Mouse (Mus musculus) bone marrow macrophage, adult 2 months (primary cell): ENCODE results near the gene Tlr13.

Experiments used
- CTCF ChIP-seq: IDR thresholded peaks from 2 replicates; pipeline ENCODE4 v1.5.1; 2012; ENCODE audit warnings: low read depth, mild to moderate bottlenecking, low read length, moderate library complexity
- POLR2A ChIP-seq: IDR thresholded peaks from 2 replicates; pipeline ENCODE4 v1.6.1; 2012; ENCODE audit warnings: mild to moderate bottlenecking, low read depth, low read length, borderline replicate concordance

GRCm38 (mm10) chrX:106148185-106148584 lies 5.2 kb downstream of the Tlr13 start:
- TF ChIP-seq CTCF: no peak
- TF ChIP-seq POLR2A: no peak
